Mouse (Mus musculus): ENCODE data around the gene B9d2. TPM values are rescaled to one million over a fixed set of nuclear protein-coding genes. Genes with fewer than 3 reads are reported as not detected.

Gene B9d2
- polyA plus RNA-seq, 1 experiment from 2014 or later = 31.3 TPM

DNA sequence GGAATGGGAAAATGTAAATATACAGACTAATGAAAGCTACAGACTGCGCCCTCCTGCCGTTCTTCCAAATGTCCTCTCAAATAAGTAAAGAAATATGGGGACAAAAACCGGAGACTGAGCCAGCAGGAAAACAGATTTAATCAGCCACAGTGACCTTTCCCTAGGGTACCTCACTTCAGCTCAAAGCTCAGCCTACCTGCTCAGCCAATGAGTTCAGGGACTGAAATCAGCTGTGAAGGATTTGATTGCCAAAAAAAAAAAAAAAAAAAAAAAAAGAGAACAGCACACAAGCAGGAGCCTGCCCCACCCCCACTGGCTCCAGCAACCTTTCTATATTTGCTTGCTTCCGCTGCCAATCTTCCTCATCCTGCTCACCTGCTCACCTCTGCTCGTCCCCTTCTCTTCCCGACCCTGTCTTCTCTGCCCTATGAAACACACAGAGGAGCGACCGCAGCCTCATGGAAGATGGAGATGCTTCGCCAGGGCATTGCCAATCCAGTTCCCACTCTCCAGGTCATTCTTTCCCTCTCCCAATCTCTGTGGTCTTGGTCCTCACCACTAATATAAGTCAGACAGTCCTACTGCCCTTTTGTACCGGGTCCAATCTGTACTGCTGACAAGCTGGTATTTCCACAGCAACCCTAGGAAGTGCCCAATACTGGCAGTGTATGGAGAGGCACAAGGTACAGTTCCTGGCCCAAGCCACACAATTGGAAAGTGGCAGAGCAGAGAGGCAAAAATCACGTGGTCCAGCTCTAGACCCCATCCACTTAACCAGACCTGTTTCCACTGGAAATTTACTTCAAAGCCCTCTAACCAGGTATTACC lies 24.8 kb upstream of the B9d2 start:
- no peak overlapping the region for H3K27ac ChIP-seq
- H3K4me2 ChIP-seq = no peak overlapping the region
- no peaks in the 10 kb centered on the region for H3K27me3 ChIP-seq
- H3K36me3 ChIP-seq (replicated peaks) = no peaks in the 10 kb centered on the region
- H3K4me3 ChIP-seq (replicated peaks) = no peak overlapping the region
- WGBS = 85% methylated on average over 11 of the region's 11 CpGs
- H3K9me3 ChIP-seq = no peaks in the 10 kb centered on the region
- no peak for ATAC-seq (ENCODE audit: low FRiP score)
- peaks cover 23% of the 10 kb centered on the region for H3K4me1 ChIP-seq
- no peak overlapping the region for H3K9ac ChIP-seq

DNA sequence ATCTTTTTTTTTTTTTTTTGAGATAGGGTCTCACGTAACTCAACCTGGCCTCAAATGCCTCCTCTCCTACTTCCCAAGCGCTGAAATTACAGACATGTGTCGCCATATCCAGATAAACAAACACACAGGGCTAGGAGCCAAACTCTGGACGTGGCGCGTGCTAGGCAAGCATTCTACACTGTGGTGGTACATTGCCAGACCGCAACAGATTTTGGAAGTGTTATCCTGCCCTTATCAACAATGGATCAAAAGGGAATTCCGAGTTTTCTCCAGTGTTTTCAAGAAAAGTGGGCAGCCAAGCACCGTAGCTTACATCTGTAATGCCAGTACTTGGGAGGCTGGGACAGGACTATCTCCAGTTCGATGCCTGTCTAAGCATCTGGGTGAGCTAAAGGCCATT lies 22.8 kb upstream of the B9d2 start:
- Histone ChIP-seq H3K9ac (peak overlapping the region; percentile 53), H3K9me3 (no peaks in the 10 kb centered on the region), H3K4me2 (peak overlapping the region; percentile 73), H3K4me3 (replicated peaks) (peak overlapping the region; percentile 66), H3K27ac (no peak overlapping the region), H3K4me1 (peaks cover 23% of the 10 kb centered on the region), H3K27me3 (no peaks in the 10 kb centered on the region), H3K36me3 (replicated peaks) (no peaks in the 10 kb centered on the region)
- no peak for ATAC-seq (ENCODE audit: low FRiP score)
- 42% methylated on average over 10 of the region's 10 CpGs for WGBS

DNA sequence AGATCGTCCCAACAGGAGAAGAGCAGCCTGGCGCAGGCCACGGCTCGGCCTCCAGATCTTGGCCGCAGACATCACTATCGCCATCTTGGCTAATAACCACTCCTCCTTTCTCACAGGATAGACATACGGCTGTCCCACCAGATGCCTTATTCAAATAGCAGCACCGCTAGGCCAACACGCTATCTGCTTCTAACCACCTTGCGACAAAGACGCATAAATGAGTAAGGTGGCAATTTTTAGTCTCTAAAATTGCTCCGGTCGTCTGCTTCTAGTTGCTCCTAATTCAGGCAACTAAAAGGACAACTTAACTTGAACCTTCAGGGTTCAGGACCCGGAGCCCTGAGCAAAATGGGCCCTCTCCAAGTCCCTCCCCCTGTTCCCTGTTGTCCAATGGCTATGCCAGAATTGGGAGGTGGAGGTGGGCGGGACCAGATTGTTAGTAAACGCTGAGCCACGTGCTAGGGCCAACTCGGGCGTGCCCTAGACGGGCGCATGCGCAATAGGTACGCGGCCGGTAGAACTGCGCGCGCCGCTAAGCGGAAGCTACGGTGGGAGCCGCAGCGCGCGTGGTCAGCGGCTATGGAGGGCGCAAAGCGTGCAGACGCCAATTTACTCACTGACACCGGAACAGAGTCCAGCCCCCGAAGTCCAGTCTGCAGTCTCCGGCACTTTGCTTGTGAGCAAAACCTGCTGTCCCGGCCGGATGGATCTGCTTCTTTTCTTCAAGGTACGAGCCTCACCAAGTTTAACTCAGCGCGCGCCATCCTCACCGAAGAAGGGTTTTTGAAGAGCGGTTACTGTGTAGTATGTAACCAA lies 21.7 kb upstream of the B9d2 start, which contains the start of the genes Bckdha and Exosc5:
Gene Bckdha (minus strand): TSS at position 325 of the 816 bp plus-strand sequence.
Gene Exosc5 (plus strand): TSS at position 508 of the 816 bp plus-strand sequence.
- peak; percentile 99 for ATAC-seq (ENCODE audit: low FRiP score)
- Histone ChIP-seq H3K4me2 (peak within 1 kb of the TSS; percentile 73), H3K9me3 (no peaks in the 10 kb centered on the region), H3K27me3 (no peaks in the 10 kb centered on the region), H3K4me3 (replicated peaks) (peak within 1 kb of the TSS; percentile 66), H3K4me1 (peaks cover 23% of the 10 kb centered on the region), H3K27ac (peak within 1 kb of the TSS; percentile 63), H3K9ac (peak within 1 kb of the TSS; percentile 62), H3K36me3 (replicated peaks) (peaks cover 7% of the 10 kb centered on the region)
- WGBS = 0% methylated on average over 50 of the region's 50 CpGs

DNA sequence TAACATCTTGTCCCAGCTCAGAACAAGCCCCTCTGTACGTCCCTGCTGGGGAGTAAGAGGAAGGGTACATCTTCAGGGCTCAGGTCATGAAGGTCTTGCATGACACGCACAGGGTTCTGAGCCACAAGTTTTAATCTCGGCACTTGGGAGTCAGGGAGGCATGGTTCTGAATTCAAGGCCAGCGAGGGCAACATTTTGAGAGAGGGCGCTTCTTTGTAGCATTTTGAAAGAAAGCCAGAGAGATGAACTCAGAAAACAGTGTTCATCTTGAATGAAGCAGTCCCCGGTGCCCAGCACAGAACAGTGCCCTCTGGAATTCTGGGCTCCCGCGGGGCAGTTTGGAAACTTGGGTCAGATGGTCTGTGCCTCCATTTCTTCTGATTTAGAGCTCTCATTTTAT lies 14.2 kb upstream of the B9d2 start:
- ATAC-seq (ENCODE audit: low FRiP score) = no peak
- Histone ChIP-seq H3K4me1 (no peaks in the 10 kb centered on the region), H3K4me2 (no peak overlapping the region), H3K9ac (no peak overlapping the region), H3K36me3 (replicated peaks) (peaks cover 49% of the 10 kb centered on the region), H3K4me3 (replicated peaks) (no peak overlapping the region), H3K27me3 (no peaks in the 10 kb centered on the region), H3K27ac (no peak overlapping the region), H3K9me3 (no peaks in the 10 kb centered on the region)
- WGBS = 95% methylated on average over 8 of the region's 8 CpGs

DNA sequence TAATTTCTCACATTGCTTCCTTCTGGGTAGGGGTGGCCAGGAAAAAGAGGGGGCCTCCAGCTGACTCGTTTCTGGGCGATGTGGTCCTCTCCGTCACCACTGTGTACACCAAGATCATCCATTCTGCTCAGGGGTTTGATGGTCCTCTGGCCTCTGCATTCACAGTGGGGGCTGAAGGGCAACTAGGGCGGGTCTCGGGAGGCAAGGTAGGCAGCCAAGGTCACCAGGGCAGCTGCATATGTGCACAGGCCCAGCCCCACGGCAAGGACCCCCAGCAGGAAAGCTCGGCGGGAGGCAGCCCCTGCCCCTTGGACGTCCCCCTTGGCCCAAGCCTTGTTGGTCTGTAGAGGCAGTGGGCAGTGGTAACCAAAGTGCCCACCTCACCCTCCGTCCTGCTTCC lies 11.4 kb upstream of the B9d2 start:
- WGBS = 86% methylated on average over 10 of the region's 10 CpGs
- no peak overlapping the region for H3K9ac ChIP-seq
- ATAC-seq (ENCODE audit: low FRiP score) = no peak
- no peak overlapping the region for H3K27ac ChIP-seq
- peaks cover 13% of the 10 kb centered on the region for H3K27me3 ChIP-seq
- peaks cover 38% of the 10 kb centered on the region for H3K36me3 ChIP-seq (replicated peaks)
- no peak overlapping the region for H3K4me3 ChIP-seq (replicated peaks)
- H3K4me2 ChIP-seq = no peak overlapping the region
- no peaks in the 10 kb centered on the region for H3K4me1 ChIP-seq
- no peaks in the 10 kb centered on the region for H3K9me3 ChIP-seq

DNA sequence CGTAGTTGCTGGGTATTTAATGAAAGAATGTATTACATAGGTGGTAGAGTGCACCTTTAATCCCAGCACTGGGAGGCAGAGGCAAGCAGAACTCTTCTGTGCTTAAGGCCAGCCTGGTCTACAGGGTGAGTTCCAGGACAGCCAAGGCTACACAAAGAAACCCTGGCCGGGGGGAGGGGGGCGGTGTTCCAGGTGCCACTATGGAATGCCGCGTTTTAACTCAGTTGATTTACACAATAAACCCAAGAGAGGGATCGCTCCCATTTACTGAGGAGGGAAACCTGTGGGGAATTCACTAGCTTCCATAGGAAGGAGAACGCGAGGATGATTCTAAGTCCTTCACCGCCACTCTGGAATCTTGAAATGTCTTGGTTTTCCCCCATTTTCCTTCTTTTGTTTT lies 10.9 kb upstream of the B9d2 start:
- 82% methylated on average over 9 of the region's 9 CpGs for WGBS
- Histone ChIP-seq H3K27me3 (peaks cover 18% of the 10 kb centered on the region), H3K4me1 (peaks cover 4% of the 10 kb centered on the region; the same call in 1 of the 2 replicates), H3K9ac (no peak overlapping the region), H3K4me2 (no peak overlapping the region), H3K27ac (no peak overlapping the region), H3K4me3 (replicated peaks) (no peak overlapping the region), H3K36me3 (replicated peaks) (peaks cover 34% of the 10 kb centered on the region), H3K9me3 (no peaks in the 10 kb centered on the region)
- no peak for ATAC-seq (ENCODE audit: low FRiP score)

DNA sequence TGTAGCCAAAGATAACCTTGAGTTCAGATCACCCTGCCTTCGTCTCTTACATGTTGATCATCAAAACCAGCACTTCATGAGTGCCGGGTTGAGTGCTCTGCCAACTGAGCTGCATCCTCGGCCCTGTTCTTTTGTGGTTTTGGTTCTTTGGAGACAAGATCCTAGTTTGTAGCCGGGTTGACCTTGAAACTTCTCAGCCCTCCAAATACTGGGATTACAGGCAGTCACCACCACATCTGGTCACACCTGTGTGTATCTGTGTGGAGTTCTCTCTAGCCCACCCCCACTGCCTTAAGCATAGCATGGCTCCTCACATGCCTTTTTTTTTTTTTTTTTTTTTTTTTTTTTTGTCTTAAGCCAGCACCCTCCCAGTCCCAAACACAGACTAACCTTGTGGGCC lies 10.5 kb upstream of the B9d2 start:
- peaks cover 8% of the 10 kb centered on the region for H3K4me1 ChIP-seq
- no peak overlapping the region for H3K27ac ChIP-seq
- H3K36me3 ChIP-seq (replicated peaks) = peaks cover 29% of the 10 kb centered on the region
- H3K27me3 ChIP-seq = peaks cover 23% of the 10 kb centered on the region
- H3K4me2 ChIP-seq = no peak overlapping the region
- ATAC-seq (ENCODE audit: low FRiP score) = no peak
- WGBS = 87% methylated on average over 4 of the region's 4 CpGs
- H3K4me3 ChIP-seq (replicated peaks) = no peak overlapping the region
- no peak overlapping the region for H3K9ac ChIP-seq
- H3K9me3 ChIP-seq = no peaks in the 10 kb centered on the region

DNA sequence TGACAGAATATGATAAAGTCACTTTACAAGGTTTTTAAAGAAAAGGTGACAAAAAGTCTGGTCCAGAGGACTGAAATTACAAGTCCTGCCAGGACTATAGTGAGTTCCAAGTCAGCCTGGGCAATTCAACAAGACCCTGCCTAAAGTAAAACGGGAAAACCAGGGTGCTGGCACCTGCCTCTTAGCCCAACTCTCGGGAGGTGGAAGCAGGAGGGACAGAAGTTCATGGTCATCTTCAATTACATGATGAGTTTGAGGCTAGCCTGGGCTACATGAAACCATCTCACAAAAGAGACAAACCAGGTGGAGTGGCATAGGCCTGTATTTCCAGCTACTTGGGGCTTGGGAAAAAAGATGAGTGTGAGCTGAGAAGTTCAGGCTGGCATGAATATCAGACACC lies 8.9 kb upstream of the B9d2 start:
- Histone ChIP-seq H3K36me3 (replicated peaks) (peaks cover 18% of the 10 kb centered on the region), H3K9me3 (no peaks in the 10 kb centered on the region), H3K4me1 (peaks cover 9% of the 10 kb centered on the region), H3K27me3 (peaks cover 38% of the 10 kb centered on the region), H3K9ac (no peak overlapping the region), H3K4me2 (no peak overlapping the region), H3K27ac (no peak overlapping the region), H3K4me3 (replicated peaks) (no peak overlapping the region)
- ATAC-seq (ENCODE audit: low FRiP score) = no peak
- WGBS = 86% methylated on average over 2 of the region's 2 CpGs

DNA sequence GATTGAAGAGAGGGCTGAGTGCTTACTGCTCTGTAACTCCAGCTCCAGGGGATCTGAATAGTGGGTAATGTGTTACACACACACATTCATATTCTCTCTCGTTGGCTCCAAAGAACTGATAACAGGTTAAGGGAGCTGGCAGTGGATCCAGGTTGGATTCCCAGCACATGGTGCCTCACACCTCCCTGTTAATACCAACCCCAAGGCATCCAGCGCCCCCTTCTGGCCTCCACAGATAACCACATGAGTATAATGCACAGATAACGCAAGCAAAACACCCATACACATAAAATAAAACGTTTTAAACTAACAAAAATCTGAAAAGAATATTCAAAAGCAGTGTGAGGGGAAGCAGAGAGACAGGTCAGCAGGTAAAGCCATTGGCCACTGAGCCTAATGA lies 8.1 kb upstream of the B9d2 start:
- no peak for ATAC-seq (ENCODE audit: low FRiP score)
- no peak overlapping the region for H3K4me2 ChIP-seq
- WGBS = 55% methylated on average over 4 of the region's 4 CpGs
- peaks cover 42% of the 10 kb centered on the region for H3K27me3 ChIP-seq
- no peak overlapping the region for H3K27ac ChIP-seq
- no peak overlapping the region for H3K4me3 ChIP-seq (replicated peaks)
- H3K4me1 ChIP-seq = peaks cover 9% of the 10 kb centered on the region
- no peak overlapping the region for H3K9ac ChIP-seq
- H3K36me3 ChIP-seq (replicated peaks) = peaks cover 15% of the 10 kb centered on the region
- no peaks in the 10 kb centered on the region for H3K9me3 ChIP-seq

DNA sequence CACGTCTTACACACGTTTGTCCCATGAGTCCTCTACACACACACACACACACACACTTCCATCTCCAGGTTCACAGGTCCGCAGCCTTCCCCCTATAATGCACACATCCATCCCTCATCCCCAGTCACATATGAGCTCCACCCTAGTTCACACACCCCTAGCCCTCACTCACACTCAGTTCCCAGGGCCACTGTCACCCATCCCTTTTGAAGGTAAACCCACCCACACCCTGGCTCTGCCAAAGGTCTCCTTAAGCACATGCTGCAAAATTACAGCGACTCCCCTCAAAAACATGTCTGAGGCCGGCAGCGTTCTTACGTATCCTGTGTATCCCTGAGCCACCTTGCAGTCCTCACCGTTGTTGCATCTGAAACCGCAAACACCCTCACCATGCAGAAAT lies 6.3 kb upstream of the B9d2 start:
- Histone ChIP-seq H3K4me2 (peak overlapping the region; percentile 50; the same call in 1 of the 2 replicates), H3K4me1 (peaks cover 9% of the 10 kb centered on the region), H3K4me3 (replicated peaks) (no peak overlapping the region), H3K36me3 (replicated peaks) (no peaks in the 10 kb centered on the region), H3K27ac (no peak overlapping the region), H3K27me3 (peaks cover 47% of the 10 kb centered on the region), H3K9me3 (no peaks in the 10 kb centered on the region), H3K9ac (no peak overlapping the region)
- 24% methylated on average over 9 of the region's 9 CpGs for WGBS
- no peak for ATAC-seq (ENCODE audit: low FRiP score)

DNA sequence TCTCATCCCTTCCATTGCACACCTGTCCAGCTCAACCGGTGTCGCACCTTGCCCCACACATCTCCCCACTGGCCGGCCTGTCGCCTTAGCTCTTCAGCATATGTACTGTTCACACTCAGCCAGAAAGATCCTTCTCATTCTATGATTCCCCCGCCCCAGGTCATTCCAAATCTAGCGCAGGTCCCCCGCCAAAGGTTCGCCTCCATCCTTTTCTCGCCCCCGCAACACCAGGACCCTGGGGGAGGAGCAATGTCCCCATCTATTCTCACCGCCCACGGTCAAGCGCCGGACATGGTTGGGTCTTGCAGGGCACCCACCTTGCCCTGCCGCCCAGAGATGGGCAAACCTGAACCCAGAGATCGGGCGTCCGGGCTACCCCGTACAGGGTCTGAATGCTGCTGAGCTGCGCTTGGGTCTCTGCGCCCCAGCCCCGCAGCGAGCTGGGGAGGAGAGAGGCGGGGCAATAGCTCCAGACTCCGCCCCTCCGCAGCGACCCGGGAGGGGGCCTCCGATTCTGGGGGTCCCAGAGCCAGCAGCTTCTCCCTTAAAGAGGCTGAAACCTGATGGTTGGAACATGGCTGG lies 5.8 kb upstream of the B9d2 start, which contains the start of gene Tmem91:
Gene Tmem91 (minus strand): TSS at position 448 of the 582 bp plus-strand sequence.
- Histone ChIP-seq H3K4me1 (peaks cover 9% of the 10 kb centered on the region), H3K27ac (no peak within 1 kb of the TSS), H3K4me3 (replicated peaks) (peak within 1 kb of the TSS; percentile 31), H3K9ac (peak within 1 kb of the TSS; percentile 40; the same call in 1 of the 2 replicates), H3K27me3 (peaks cover 48% of the 10 kb centered on the region), H3K36me3 (replicated peaks) (no peaks in the 10 kb centered on the region), H3K4me2 (peak within 1 kb of the TSS; percentile 50), H3K9me3 (no peaks in the 10 kb centered on the region)
- 3% methylated on average over 29 of the region's 29 CpGs for WGBS
- ATAC-seq (ENCODE audit: low FRiP score) = 0 out of 2 replicates have a peak, but pooled peaks have one; percentile 27

DNA sequence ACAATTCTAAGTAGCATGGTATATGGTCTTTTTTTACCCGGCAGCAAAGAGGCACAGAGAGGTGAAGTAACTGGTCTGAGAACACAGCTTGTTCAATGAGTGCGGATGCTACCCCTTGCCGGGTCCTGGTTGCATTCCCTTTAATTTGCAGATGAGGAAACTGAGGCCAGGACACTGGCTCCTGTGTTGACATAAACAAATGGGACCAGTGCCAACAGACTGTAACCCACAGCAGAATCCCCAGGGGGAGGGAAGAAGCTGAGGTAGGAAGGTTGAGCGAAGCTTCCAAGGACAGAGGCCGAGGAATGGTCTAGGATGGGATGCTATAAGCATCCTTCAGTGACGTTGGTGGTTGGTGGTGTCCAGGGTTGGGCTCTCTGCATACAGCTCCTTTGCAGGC lies 5.2 kb upstream of the B9d2 start:
- Histone ChIP-seq H3K4me1 (peaks cover 13% of the 10 kb centered on the region), H3K9ac (no peak overlapping the region), H3K4me2 (peak overlapping the region; percentile 50; the same call in 1 of the 2 replicates), H3K36me3 (replicated peaks) (no peaks in the 10 kb centered on the region), H3K27me3 (peaks cover 48% of the 10 kb centered on the region), H3K9me3 (no peaks in the 10 kb centered on the region), H3K4me3 (replicated peaks) (peak overlapping the region; percentile 31; the same call in 1 of the 2 replicates), H3K27ac (no peak overlapping the region)
- 57% methylated on average over 6 of the region's 6 CpGs for WGBS
- ATAC-seq (ENCODE audit: low FRiP score) = no peak
